22 mouse cellular contexts compared by ENCODE assay signal in genomic region chr17:73807211-73807610, GRCm38 (mm10). TPM values are rescaled to one million over a fixed set of nuclear protein-coding genes. Genes with fewer than 3 reads are reported as not detected.
A peak's percentile ranks its signal among the peaks of the same experiment; 100 is the strongest.
DNase-seq lines count a peak whose midpoint lies in the region; ATAC-seq and TF ChIP-seq lines count a peak whose summit lies in the region.
"Had no signal": no experiment of that assay in that cellular context is flagged by ENCODE, and none has a peak within 500 bp of the region (broad histone marks: within the 10 kb centered on the region; RNA-seq: fewer than 3 reads in every experiment).

No protein-coding gene starts in this region.

- H3K36me3 ChIP-seq in hindbrain, embryonic 16.5 days (ENCODE audit: control insufficient read depth, insufficient read depth, low read length) = no peaks in the 10 kb centered on the region
- no peaks in the 10 kb centered on the region for H3K36me3 ChIP-seq in hindbrain, embryonic 12.5 days
- no peaks in the 10 kb centered on the region for H3K36me3 ChIP-seq in neural tube, embryonic 15.5 days
- no peaks in the 10 kb centered on the region for H3K36me3 ChIP-seq in midbrain, embryonic 14.5 days (ENCODE audit: control insufficient read depth, insufficient read depth, low read length)
- H3K36me3 ChIP-seq: forebrain, embryonic 15.5 days; heart, embryonic 13.5 days; midbrain, embryonic 13.5 days had no signal

- peak overlapping the region; percentile 18 for H3K4me3 ChIP-seq in cerebellum, adult 2 months (replicated peaks; ENCODE audit: insufficient read depth, low read depth, low read length)
- H3K4me3 ChIP-seq in hindbrain, embryonic 16.5 days (ENCODE audit: low read length) = no peak overlapping the region
- H3K4me3 ChIP-seq in hindbrain, embryonic 12.5 days = no peak overlapping the region
- H3K4me3 ChIP-seq in neural tube, embryonic 15.5 days (replicated peaks) = no peak overlapping the region
- H3K4me3 ChIP-seq in midbrain, embryonic 14.5 days (replicated peaks; ENCODE audit: low read depth, low read length) = no peak overlapping the region
- H3K4me3 ChIP-seq: forebrain, embryonic 15.5 days; heart, embryonic 13.5 days; midbrain, embryonic 13.5 days had no signal

- H3K4me1 ChIP-seq in cerebellum, adult 2 months (ENCODE audit: control insufficient read depth, insufficient read depth, low read length) = peaks cover 36% of the 10 kb centered on the region
- peaks cover 6% of the 10 kb centered on the region for H3K4me1 ChIP-seq in hindbrain, embryonic 16.5 days (ENCODE audit: control insufficient read depth, insufficient read depth, low read depth, low read length)
- peaks cover 14% of the 10 kb centered on the region for H3K4me1 ChIP-seq in hindbrain, embryonic 12.5 days
- H3K4me1 ChIP-seq in neural tube, embryonic 15.5 days = peaks cover 39% of the 10 kb centered on the region
- peaks cover 11% of the 10 kb centered on the region for H3K4me1 ChIP-seq in midbrain, embryonic 14.5 days (ENCODE audit: control insufficient read depth, insufficient read depth, low read length)

- TF ChIP-seq CTCF in cerebellum, adult 2 months (IDR thresholded peaks at IDR 0.05; ENCODE audit: borderline replicate concordance, insufficient read depth, low read depth, low read length) = no peak

- no peak overlapping the region for H3K27ac ChIP-seq in cerebellum, adult 2 months (ENCODE audit: insufficient read depth, low read length)
- no peak overlapping the region for H3K27ac ChIP-seq in hindbrain, embryonic 16.5 days (ENCODE audit: low read depth, low read length)
- H3K27ac ChIP-seq in hindbrain, embryonic 12.5 days = no peak overlapping the region
- H3K27ac ChIP-seq in neural tube, embryonic 15.5 days (replicated peaks) = no peak overlapping the region
- no peak overlapping the region for H3K27ac ChIP-seq in midbrain, embryonic 14.5 days (replicated peaks; ENCODE audit: low read depth, low read length)
- H3K27ac ChIP-seq: forebrain, embryonic 15.5 days; heart, embryonic 13.5 days; macrophage; midbrain, embryonic 13.5 days had no signal

- no peak for DNase-seq in cerebellum, adult 2 months
- no peak for DNase-seq in cerebellum, postnatal 10 days
- DNase-seq in neural tube, embryonic 10.5 days (ENCODE audit: extremely low spot score, low spot score) = no peak
- no peak for DNase-seq in frontal cortex, postnatal 36 days (ENCODE audit: low spot score in 2 of 2)
- DNase-seq in midbrain, embryonic 14.5 days = no peak
- DNase-seq: adrenal gland, postnatal 14 days; cerebellum, adult 11-12 months; embryo, embryonic 11 days; heart, postnatal 36 days; kidney, adult 18-20 months; kidney, postnatal 25 days; lung, adult 18-20 months; thymus, adult 18-20 months had no signal

- TF ChIP-seq POLR2A in cerebellum, adult 2 months (IDR thresholded peaks at IDR 0.05; ENCODE audit: borderline replicate concordance, insufficient read depth, low read length) = no peak

- H3K9ac ChIP-seq in hindbrain, embryonic 16.5 days (ENCODE audit: low read depth, low read length) = no peak overlapping the region
- no peak overlapping the region for H3K9ac ChIP-seq in hindbrain, embryonic 12.5 days
- H3K9ac ChIP-seq in neural tube, embryonic 15.5 days (replicated peaks) = no peak overlapping the region
- no peak overlapping the region for H3K9ac ChIP-seq in midbrain, embryonic 14.5 days (replicated peaks; ENCODE audit: low read length)
- H3K9ac ChIP-seq: forebrain, embryonic 15.5 days; heart, embryonic 13.5 days; midbrain, embryonic 13.5 days had no signal

- no peak for ATAC-seq in hindbrain, embryonic 16.5 days
- no peak for ATAC-seq in hindbrain, embryonic 12.5 days (ENCODE audit: low FRiP score)
- ATAC-seq in neural tube, embryonic 15.5 days (ENCODE audit: low FRiP score) = no peak
- ATAC-seq in midbrain, embryonic 14.5 days (ENCODE audit: low FRiP score, low TSS enrichment) = no peak
- ATAC-seq: activated CD4-positive, CD25-positive, alpha-beta regulatory T cell, adult 4 months; forebrain, embryonic 15.5 days; midbrain, embryonic 13.5 days; Patski had no signal

- no peaks in the 10 kb centered on the region for H3K27me3 ChIP-seq in cerebellum, adult 2 months (ENCODE audit: control insufficient read depth, insufficient read depth, low read length)
- H3K27me3 ChIP-seq in hindbrain, embryonic 16.5 days (replicated peaks; ENCODE audit: control insufficient read depth, insufficient read depth, low read length) = no peaks in the 10 kb centered on the region
- no peaks in the 10 kb centered on the region for H3K27me3 ChIP-seq in hindbrain, embryonic 12.5 days
- no peaks in the 10 kb centered on the region for H3K27me3 ChIP-seq in neural tube, embryonic 15.5 days (replicated peaks)
- no peaks in the 10 kb centered on the region for H3K27me3 ChIP-seq in midbrain, embryonic 14.5 days (ENCODE audit: control insufficient read depth, insufficient read depth, low read length)
- H3K27me3 ChIP-seq: forebrain, embryonic 15.5 days; midbrain, embryonic 13.5 days; Patski had no signal

- H3K9me3 ChIP-seq in hindbrain, embryonic 16.5 days (ENCODE audit: control insufficient read depth, low read length) = no peaks in the 10 kb centered on the region
- H3K9me3 ChIP-seq in hindbrain, embryonic 12.5 days (replicated peaks) = no peaks in the 10 kb centered on the region
- no peaks in the 10 kb centered on the region for H3K9me3 ChIP-seq in neural tube, embryonic 15.5 days (replicated peaks)
- H3K9me3 ChIP-seq in midbrain, embryonic 14.5 days (ENCODE audit: control insufficient read depth, low read length) = no peaks in the 10 kb centered on the region
- H3K9me3 ChIP-seq: forebrain, embryonic 15.5 days; heart, embryonic 13.5 days; midbrain, embryonic 13.5 days had no signal

- H3K4me2 ChIP-seq in hindbrain, embryonic 16.5 days (ENCODE audit: low read length) = 0 out of 2 replicates have a peak overlapping the region, but pooled peaks have one; percentile 20
- H3K4me2 ChIP-seq in hindbrain, embryonic 12.5 days (replicated peaks) = no peak overlapping the region
- peak overlapping the region; percentile 27 for H3K4me2 ChIP-seq in neural tube, embryonic 15.5 days
- H3K4me2 ChIP-seq in midbrain, embryonic 14.5 days (ENCODE audit: low read length) = no peak overlapping the region
- H3K4me2 ChIP-seq: forebrain, embryonic 15.5 days; heart, embryonic 13.5 days; midbrain, embryonic 13.5 days had no signal

- WGBS in cerebellum, adult 2 months = 98% methylated on average over 5 of the region's 5 CpGs
- WGBS in hindbrain, embryonic 16.5 days = 87% methylated on average over 5 of the region's 5 CpGs
- 85% methylated on average over 5 of the region's 5 CpGs for WGBS in hindbrain, embryonic 12.5 days
- WGBS in neural tube, embryonic 15.5 days = 89% methylated on average over 5 of the region's 5 CpGs
- 87% methylated on average over 5 of the region's 5 CpGs for WGBS in midbrain, embryonic 14.5 days

RNA-seq across cellular contexts. Expression of gene Ehd3, which starts 3.3 kb away (rescaled TPM):
- 60.6 and 61.9 TPM in 2 replicates for polyA plus RNA-seq in cerebellum, adult 2 months (2012; rRNA removed)
- 26.5 and 29.8 TPM in 2 replicates for polyA plus RNA-seq in hindbrain, embryonic 16.5 days (2015; fragmentation: Nextera tagmentation; extraction: Ambion mirVana)
- 9.1 and 11.6 TPM in 2 replicates for polyA plus RNA-seq in hindbrain, embryonic 12.5 days (2016; fragmentation: Nextera tagmentation; extraction: Ambion mirVana)
- polyA plus RNA-seq in neural tube, embryonic 15.5 days (2015; fragmentation: Nextera tagmentation; extraction: Ambion mirVana) = 24.4 and 24.5 TPM in 2 replicates
- polyA plus RNA-seq in midbrain, embryonic 14.5 days (2014; fragmentation: Nextera tagmentation; extraction: Ambion mirVana) = 14.7 and 16.7 TPM in 2 replicates

Comparison
In these comparisons a context has a peak if more than half of its experiments do, and no peak if none do; other contexts are left out.
1. H3K4me2 ChIP-seq: peak in hindbrain, embryonic 16.5 days (single experiment) and neural tube, embryonic 15.5 days (single experiment); none in hindbrain, embryonic 12.5 days (single experiment) and midbrain, embryonic 14.5 days (single experiment).